Mouse (Mus musculus): ENCODE results near the gene Mex3d. TPM values are rescaled to one million over a fixed set of nuclear protein-coding genes. Genes with fewer than 3 reads are reported as not detected.
A peak's percentile ranks its signal among the peaks of the same experiment; 100 is the strongest.

The Mex3d gene
- polyA plus RNA-seq, 1 experiment from 2014 or later: 6.4 TPM

DNA sequence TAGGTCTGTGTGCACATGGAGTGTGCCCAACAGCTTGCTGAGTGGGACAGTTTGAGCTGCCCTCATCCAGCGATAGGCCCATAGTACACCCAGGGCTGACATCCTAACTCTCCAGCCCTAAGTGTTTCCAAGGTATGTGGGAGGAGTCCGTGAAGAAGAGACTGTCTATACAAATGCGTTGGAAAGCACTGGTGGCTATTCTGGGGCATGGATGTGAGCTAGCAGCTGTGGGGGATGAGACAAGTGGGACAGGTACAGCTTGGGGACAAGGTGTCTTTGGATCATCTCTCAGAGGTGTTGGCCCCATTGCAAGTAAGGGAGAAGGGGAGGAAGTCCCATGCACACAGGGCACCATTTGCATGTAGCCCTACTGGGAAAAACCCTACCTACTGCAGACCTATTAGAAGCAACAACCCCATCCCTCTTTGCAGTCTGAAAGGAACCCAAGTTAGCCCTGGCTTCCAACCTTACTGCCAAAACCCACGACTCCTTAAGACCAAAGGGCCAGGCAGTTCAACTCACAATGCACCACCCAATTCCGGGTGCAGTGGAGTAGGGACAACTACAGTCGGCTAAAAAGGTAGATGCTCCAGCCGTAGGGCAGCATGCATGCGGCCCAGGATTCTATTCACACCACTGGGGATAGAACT, 10.2 kb upstream of the Mex3d start:
- Histone ChIP-seq H3K9ac (ENCODE audit: low read depth, low read length) (peak overlapping the region; percentile 96), H3K9me3 (replicated peaks; ENCODE audit: control insufficient read depth, low read length) (no peaks in the 10 kb centered on the region), H3K27me3 (ENCODE audit: control insufficient read depth, insufficient read depth, low read length) (no peaks in the 10 kb centered on the region), H3K4me1 (ENCODE audit: control insufficient read depth, insufficient read depth, low read length) (peaks cover 20% of the 10 kb centered on the region), H3K36me3 (ENCODE audit: control insufficient read depth, insufficient read depth, low read length) (peaks cover 38% of the 10 kb centered on the region), H3K27ac (ENCODE audit: low read depth, low read length) (no peak overlapping the region), H3K4me3 (ENCODE audit: low read depth, low read length) (peak overlapping the region; percentile 84), H3K4me2 (peak overlapping the region; percentile 82)
- ATAC-seq (replicated peaks; ENCODE audit: insufficient number of reproducible peaks, low FRiP score, low TSS enrichment): no peak
- 67% methylated on average over 8 of the region's 8 CpGs for WGBS (ENCODE audit: insufficient replicate concordance)

DNA sequence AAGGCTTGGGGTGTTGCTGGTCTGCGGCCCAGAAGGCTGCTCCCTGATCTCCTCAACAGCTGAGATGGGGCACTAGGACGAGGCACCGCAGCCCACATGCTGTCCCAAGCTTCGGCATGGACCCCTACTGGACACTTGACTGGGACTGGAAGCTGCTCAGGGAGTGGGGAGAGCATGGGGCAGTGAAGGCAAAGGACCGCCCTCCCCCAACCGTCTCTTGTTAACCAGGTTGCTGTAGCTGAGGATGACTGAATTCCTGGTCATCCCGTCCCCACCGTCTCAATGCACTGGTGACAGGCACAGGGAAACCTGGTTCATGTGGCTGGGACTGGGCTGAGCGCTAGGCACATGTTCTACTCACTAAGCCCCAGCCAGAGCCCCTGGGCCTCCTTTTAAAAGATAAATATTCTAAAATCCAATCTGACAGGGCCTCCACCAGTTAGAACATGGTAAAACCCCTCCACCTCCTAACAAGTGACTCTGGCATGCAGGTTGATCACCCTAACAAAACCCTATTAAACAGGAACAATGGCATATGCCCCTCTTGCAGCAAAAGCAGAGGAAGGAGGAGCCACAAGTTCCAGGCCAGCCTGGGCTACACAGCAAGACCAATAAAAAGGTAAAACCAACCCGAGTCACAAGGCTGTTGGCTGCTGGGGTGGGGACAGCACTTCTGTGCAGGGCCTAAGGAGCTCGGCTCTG, 9.5 kb upstream of the Mex3d start:
- no peak for ATAC-seq (replicated peaks; ENCODE audit: insufficient number of reproducible peaks, low FRiP score, low TSS enrichment)
- peaks cover 20% of the 10 kb centered on the region for H3K4me1 ChIP-seq (ENCODE audit: control insufficient read depth, insufficient read depth, low read length)
- 86% methylated on average over 11 of the region's 11 CpGs for whole genome bisulfite sequencing (ENCODE audit: insufficient replicate concordance)
- H3K4me2 ChIP-seq: peak overlapping the region; percentile 82
- H3K27me3 ChIP-seq (ENCODE audit: control insufficient read depth, insufficient read depth, low read length): no peaks in the 10 kb centered on the region
- H3K36me3 ChIP-seq (ENCODE audit: control insufficient read depth, insufficient read depth, low read length): peaks cover 40% of the 10 kb centered on the region
- peak overlapping the region; percentile 84; the same call in 1 of the 2 replicates for H3K4me3 ChIP-seq (ENCODE audit: low read depth, low read length)
- peak overlapping the region; percentile 96 for H3K9ac ChIP-seq (ENCODE audit: low read depth, low read length)
- no peak overlapping the region for H3K27ac ChIP-seq (ENCODE audit: low read depth, low read length)
- no peaks in the 10 kb centered on the region for H3K9me3 ChIP-seq (replicated peaks; ENCODE audit: control insufficient read depth, low read length)

DNA sequence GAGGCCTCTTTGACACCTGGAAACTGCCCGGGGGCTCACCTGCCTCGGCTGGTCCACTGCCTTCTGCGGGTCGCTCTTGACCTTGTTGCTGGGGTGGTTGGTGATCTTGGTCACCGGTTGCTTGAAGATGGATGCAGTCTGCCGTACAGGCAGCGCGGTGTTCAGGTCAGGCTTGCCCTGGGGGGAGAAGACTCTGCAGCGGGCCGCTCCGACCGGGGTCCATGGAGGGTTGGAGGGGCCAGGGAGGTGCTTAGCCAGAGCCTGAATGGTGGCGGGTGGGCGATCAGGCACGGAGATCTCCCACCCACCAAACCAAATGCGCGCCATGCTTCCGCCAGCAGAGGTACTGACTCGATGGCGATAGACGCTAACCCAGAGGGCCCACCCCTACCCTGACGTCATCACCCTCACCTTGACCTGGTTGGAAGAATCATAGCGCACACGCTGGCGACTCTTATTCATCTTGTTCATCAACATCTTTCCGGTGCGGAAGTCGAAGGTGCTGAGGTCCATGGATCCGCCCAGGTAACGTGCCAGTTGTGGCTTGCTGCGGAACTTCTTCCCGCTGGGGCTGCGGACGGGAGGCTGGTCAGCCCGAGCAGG, 7.7 kb upstream of the Mex3d start:
- 95% methylated on average over 35 of the region's 35 CpGs for WGBS (ENCODE audit: insufficient replicate concordance)
- Histone ChIP-seq H3K9me3 (replicated peaks; ENCODE audit: control insufficient read depth, low read length) (no peaks in the 10 kb centered on the region), H3K27ac (ENCODE audit: low read depth, low read length) (no peak overlapping the region), H3K4me1 (ENCODE audit: control insufficient read depth, insufficient read depth, low read length) (peaks cover 14% of the 10 kb centered on the region), H3K4me3 (ENCODE audit: low read depth, low read length) (no peak overlapping the region), H3K4me2 (no peak overlapping the region), H3K9ac (ENCODE audit: low read depth, low read length) (no peak overlapping the region), H3K36me3 (ENCODE audit: control insufficient read depth, insufficient read depth, low read length) (peaks cover 43% of the 10 kb centered on the region), H3K27me3 (ENCODE audit: control insufficient read depth, insufficient read depth, low read length) (no peaks in the 10 kb centered on the region)
- ATAC-seq (replicated peaks; ENCODE audit: insufficient number of reproducible peaks, low FRiP score, low TSS enrichment): no peak

DNA sequence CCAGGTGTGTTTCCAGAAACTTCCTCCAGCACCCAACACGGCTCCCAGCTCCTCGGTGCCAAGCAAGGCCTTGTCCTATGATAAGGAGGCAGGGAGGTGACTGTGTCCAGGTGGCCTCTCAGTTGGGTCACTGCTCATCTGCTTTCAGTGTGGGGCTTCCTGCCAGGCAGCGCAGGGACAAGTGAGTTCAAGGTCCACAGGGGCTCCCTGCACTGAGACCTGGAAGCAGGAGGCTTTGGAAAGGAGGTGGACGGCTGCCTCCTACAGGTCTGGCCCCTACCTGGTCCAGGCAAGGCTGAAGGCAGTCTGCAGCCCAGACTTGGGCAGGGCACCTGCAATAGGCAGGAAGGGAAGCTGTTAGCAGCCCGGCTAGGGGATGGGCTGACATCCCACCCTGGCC, 5.2 kb upstream of the Mex3d start:
- H3K36me3 ChIP-seq (ENCODE audit: control insufficient read depth, insufficient read depth, low read length): peaks cover 43% of the 10 kb centered on the region
- no peak overlapping the region for H3K4me2 ChIP-seq
- no peaks in the 10 kb centered on the region for H3K9me3 ChIP-seq (replicated peaks; ENCODE audit: control insufficient read depth, low read length)
- no peak overlapping the region for H3K4me3 ChIP-seq (ENCODE audit: low read depth, low read length)
- no peak overlapping the region for H3K27ac ChIP-seq (ENCODE audit: low read depth, low read length)
- WGBS (ENCODE audit: insufficient replicate concordance): 89% methylated on average over 5 of the region's 5 CpGs
- ATAC-seq (replicated peaks; ENCODE audit: insufficient number of reproducible peaks, low FRiP score, low TSS enrichment): no peak
- no peak overlapping the region for H3K9ac ChIP-seq (ENCODE audit: low read depth, low read length)
- H3K4me1 ChIP-seq (ENCODE audit: control insufficient read depth, insufficient read depth, low read length): peaks cover 17% of the 10 kb centered on the region
- no peaks in the 10 kb centered on the region for H3K27me3 ChIP-seq (ENCODE audit: control insufficient read depth, insufficient read depth, low read length)

DNA sequence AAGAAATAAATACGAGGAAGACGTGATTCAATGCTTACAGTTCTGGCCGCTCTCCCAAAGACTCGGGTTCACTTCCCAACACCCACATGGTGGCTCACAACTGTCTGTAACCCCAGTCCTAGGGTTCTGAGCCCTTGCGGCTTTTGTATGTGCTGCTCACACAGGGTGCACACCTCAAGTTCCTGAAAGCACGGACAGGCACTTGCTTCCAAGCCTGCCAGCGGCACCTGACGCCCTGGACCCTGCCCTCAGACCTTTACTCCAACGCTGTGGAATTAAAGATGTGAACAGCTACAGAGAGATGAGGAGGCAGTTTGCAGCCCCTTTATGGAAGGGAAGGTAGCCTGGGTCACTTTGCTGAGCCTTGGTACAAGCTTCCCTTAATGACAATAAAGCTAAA, 3.2 kb upstream of the Mex3d start:
- Histone ChIP-seq H3K9ac (ENCODE audit: low read depth, low read length) (no peak overlapping the region), H3K4me2 (no peak overlapping the region), H3K9me3 (replicated peaks; ENCODE audit: control insufficient read depth, low read length) (no peaks in the 10 kb centered on the region), H3K36me3 (ENCODE audit: control insufficient read depth, insufficient read depth, low read length) (peaks cover 42% of the 10 kb centered on the region), H3K4me1 (ENCODE audit: control insufficient read depth, insufficient read depth, low read length) (peaks cover 16% of the 10 kb centered on the region), H3K27me3 (ENCODE audit: control insufficient read depth, insufficient read depth, low read length) (no peaks in the 10 kb centered on the region), H3K27ac (ENCODE audit: low read depth, low read length) (no peak overlapping the region), H3K4me3 (ENCODE audit: low read depth, low read length) (no peak overlapping the region)
- 82% methylated on average over 9 of the region's 9 CpGs for WGBS (ENCODE audit: insufficient replicate concordance)
- ATAC-seq (replicated peaks; ENCODE audit: insufficient number of reproducible peaks, low FRiP score, low TSS enrichment): no peak

DNA sequence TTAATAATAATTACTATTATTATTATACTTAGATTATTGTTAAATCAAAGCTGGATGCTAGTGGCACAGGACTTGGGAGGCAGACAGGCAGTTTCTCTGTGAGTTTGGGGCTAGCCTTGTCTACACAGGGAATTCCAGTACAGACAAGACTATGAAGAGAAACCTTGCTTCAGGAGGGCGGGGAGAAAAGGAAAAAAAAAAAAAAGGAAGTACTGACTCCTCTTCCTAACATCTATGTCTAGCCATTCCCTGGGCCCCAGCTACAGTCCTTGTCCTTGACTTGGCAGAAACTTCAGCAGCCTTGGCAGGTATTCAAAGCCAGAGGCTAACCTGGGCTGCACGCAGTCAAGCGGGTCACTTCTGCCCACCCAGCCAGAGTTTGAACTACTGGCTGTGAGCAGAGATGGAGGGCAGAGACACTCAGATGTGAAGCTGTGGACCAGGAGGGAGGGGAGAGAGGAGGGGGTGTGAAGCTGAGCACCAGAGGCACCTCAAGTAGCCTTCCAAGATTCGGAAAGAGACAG, 1.8 kb upstream of the Mex3d start:
- Histone ChIP-seq H3K27me3 (ENCODE audit: control insufficient read depth, insufficient read depth, low read length) (no peaks in the 10 kb centered on the region), H3K4me2 (no peak overlapping the region), H3K9me3 (replicated peaks; ENCODE audit: control insufficient read depth, low read length) (no peaks in the 10 kb centered on the region), H3K27ac (ENCODE audit: low read depth, low read length) (no peak overlapping the region), H3K4me3 (ENCODE audit: low read depth, low read length) (no peak overlapping the region), H3K4me1 (ENCODE audit: control insufficient read depth, insufficient read depth, low read length) (peaks cover 30% of the 10 kb centered on the region), H3K9ac (ENCODE audit: low read depth, low read length) (no peak overlapping the region), H3K36me3 (ENCODE audit: control insufficient read depth, insufficient read depth, low read length) (peaks cover 30% of the 10 kb centered on the region)
- ATAC-seq (replicated peaks; ENCODE audit: insufficient number of reproducible peaks, low FRiP score, low TSS enrichment): no peak
- WGBS (ENCODE audit: insufficient replicate concordance): 81% methylated on average over 4 of the region's 4 CpGs

DNA sequence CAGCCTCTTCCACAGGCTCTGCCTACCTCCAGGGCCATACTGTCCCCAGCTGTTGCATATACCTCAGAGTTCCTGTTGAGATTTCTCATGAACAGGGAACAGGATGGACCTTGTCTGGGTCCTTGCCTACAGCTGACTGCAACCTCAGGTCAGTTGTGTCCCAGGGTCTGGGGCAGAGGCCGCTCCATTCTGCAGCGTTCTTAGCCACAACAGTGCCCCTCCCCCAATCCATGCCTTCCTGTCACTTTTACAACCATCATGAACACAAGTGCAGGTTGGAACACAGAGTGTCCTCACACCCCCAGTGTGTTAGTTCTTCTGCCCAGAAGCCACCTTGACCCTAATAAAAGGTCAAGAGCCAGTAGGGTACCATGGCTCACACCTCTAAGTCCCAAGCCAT, 1.3 kb upstream of the Mex3d start:
- H3K4me1 ChIP-seq (ENCODE audit: control insufficient read depth, insufficient read depth, low read length): peaks cover 34% of the 10 kb centered on the region
- H3K36me3 ChIP-seq (ENCODE audit: control insufficient read depth, insufficient read depth, low read length): peaks cover 25% of the 10 kb centered on the region
- no peaks in the 10 kb centered on the region for H3K27me3 ChIP-seq (ENCODE audit: control insufficient read depth, insufficient read depth, low read length)
- 42% methylated on average over 2 of the region's 2 CpGs for WGBS (ENCODE audit: insufficient replicate concordance)
- peak overlapping the region; percentile 96 for H3K4me2 ChIP-seq
- no peak overlapping the region for H3K9ac ChIP-seq (ENCODE audit: low read depth, low read length)
- H3K9me3 ChIP-seq (replicated peaks; ENCODE audit: control insufficient read depth, low read length): no peaks in the 10 kb centered on the region
- no peak overlapping the region for H3K27ac ChIP-seq (ENCODE audit: low read depth, low read length)
- ATAC-seq (replicated peaks; ENCODE audit: insufficient number of reproducible peaks, low FRiP score, low TSS enrichment): no peak
- H3K4me3 ChIP-seq (ENCODE audit: low read depth, low read length): peak overlapping the region; percentile 85; the same call in 1 of the 2 replicates

DNA sequence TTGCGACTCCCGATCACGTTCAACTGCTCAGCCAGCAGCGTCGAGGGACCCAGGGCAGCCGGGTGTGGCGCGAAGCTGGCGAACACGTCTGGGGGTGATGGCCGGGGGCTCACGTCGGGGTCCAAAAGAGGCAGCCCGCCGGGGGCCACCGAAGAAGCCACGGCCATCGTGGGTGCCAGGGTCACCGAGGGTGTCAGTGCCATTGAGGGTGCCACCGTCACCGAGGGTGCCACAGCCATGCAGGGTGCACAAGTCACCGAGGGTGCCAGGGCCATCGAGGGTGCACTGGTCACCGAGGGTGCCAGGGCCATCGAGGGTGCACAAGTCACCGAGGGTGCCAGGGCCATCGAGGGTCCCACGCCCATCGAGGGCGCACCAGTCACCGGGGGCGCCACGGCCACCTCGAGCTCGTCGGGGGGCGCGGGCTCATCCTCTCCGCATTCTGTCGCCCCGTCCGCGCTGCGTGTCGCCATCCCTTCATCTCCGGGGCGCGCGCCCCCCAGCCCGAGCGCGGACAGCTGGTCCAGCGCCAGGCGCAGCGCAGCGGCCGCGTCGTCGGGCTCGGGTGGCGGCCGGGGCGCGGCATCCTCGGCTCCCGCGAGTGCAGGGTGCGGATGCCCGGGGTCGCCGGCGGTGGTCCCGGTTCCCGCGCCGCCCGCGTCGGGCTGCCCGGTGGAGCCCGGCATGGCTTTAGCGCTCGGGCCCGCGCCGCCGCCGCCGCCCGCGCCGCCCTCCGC, 556 bp downstream of the Mex3d start:
- Histone ChIP-seq H3K9me3 (replicated peaks; ENCODE audit: control insufficient read depth, low read length) (no peaks in the 10 kb centered on the region), H3K4me2 (peak overlapping the region; percentile 96), H3K4me3 (ENCODE audit: low read depth, low read length) (peak overlapping the region; percentile 85), H3K27ac (ENCODE audit: low read depth, low read length) (peak overlapping the region; percentile 78), H3K4me1 (ENCODE audit: control insufficient read depth, insufficient read depth, low read length) (peaks cover 34% of the 10 kb centered on the region), H3K27me3 (ENCODE audit: control insufficient read depth, insufficient read depth, low read length) (no peaks in the 10 kb centered on the region), H3K9ac (ENCODE audit: low read depth, low read length) (peak overlapping the region; percentile 95), H3K36me3 (ENCODE audit: control insufficient read depth, insufficient read depth, low read length) (peaks cover 12% of the 10 kb centered on the region)
- under 1% methylated on average over 63 of the region's 94 CpGs for WGBS (ENCODE audit: insufficient replicate concordance)
- ATAC-seq (replicated peaks; ENCODE audit: insufficient number of reproducible peaks, low FRiP score, low TSS enrichment): no peak
